Mouse (Mus musculus) forebrain, embryonic 11.5 days (tissue): ENCODE results near the gene Ap4m1. TPM values are rescaled to one million over a fixed set of nuclear protein-coding genes. Genes with fewer than 3 reads are reported as not detected.
A peak's percentile ranks its signal among the peaks of the same experiment; 100 is the strongest.

Experiments
- ATAC-seq: fragments of 200-750 bp; cut with Nextera tagmentation; replicated peaks from 2 replicates; pipeline ENCODE4 v1.8.0; 2017; ENCODE audit warnings: moderate TSS enrichment; ENCODE audit not compliant: low FRiP score
- DNase-seq: peaks from one replicate; pipeline ENCODE4 v3.0.0-alpha.2; 2017; ENCODE audit warnings: low spot score
- H3K27ac ChIP-seq: fragments of 300-500 bp; sonication (generic); 2 replicates; pipeline ENCODE4 v1.5.1; 2014; ENCODE audit warnings: low read depth, low read length
- H3K27me3 ChIP-seq: fragments of 300-500 bp; sonication (generic); 2 replicates; pipeline ENCODE4 v1.6.1; 2014; ENCODE audit warnings: mild to moderate bottlenecking, low read length, mixed read lengths; ENCODE audit not compliant: control insufficient read depth, insufficient read depth
- H3K36me3 ChIP-seq: fragments of 300-500 bp; sonication (generic); 2 replicates; pipeline ENCODE4 v1.6.1; 2014; ENCODE audit warnings: mild to moderate bottlenecking, low read length, moderate library complexity, mixed read lengths; ENCODE audit not compliant: control insufficient read depth, insufficient read depth
- H3K4me1 ChIP-seq: fragments of 300-500 bp; sonication (generic); replicated peaks from 2 replicates; pipeline ENCODE4 v1.6.1; 2014; ENCODE audit warnings: low read length, mixed read lengths; ENCODE audit not compliant: control insufficient read depth, insufficient read depth
- H3K4me2 ChIP-seq: fragments of 300-500 bp; sonication (generic); 2 replicates; pipeline ENCODE4 v1.6.1; 2014; ENCODE audit warnings: low read depth, mild to moderate bottlenecking, low read length, moderate library complexity, mixed read lengths; ENCODE audit not compliant: severe bottlenecking
- H3K4me3 ChIP-seq: fragments of 300-500 bp; sonication (generic); 2 replicates; pipeline ENCODE4 v1.5.1; 2014; ENCODE audit warnings: low read depth, low read length
- H3K9ac ChIP-seq: fragments of 300-500 bp; sonication (generic); 2 replicates; pipeline ENCODE4 v1.6.1; 2014; ENCODE audit warnings: low read length
- H3K9me3 ChIP-seq: fragments of 300-500 bp; sonication (generic); 2 replicates; pipeline ENCODE4 v1.6.1; 2016; ENCODE audit warnings: low read length, mixed read lengths; ENCODE audit not compliant: control insufficient read depth
- WGBS: fragments of 180-500 bp; shearing (Covaris S2); extraction: QIAGEN DNeasy Blood & Tissue Kit; methylation state at CpG from one replicate; pipeline ENCODE4 v1.1.7; 2014; 5-methylcytosine and 5-hydroxymethylcytosine counted together
- polyA plus RNA-seq: library from polyadenylated mRNA; unstranded; fragments of >200 nt; fragmentation: Nextera tagmentation; extraction: Ambion mirVana; gene quantifications from 2 replicates; pipeline ENCODE4 v1.2.1, GENCODE M21; 2014

Ap4m1 gene
- polyA plus RNA-seq, 1 experiment from 2014 or later, result 24.1 TPM

- Histone ChIP-seq H3K4me1 (peaks cover 2% of the 10 kb centered on the region; the same call in 1 of the 2 replicates), H3K36me3 (peaks cover 3% of the 10 kb centered on the region; the same call in 1 of the 2 replicates), H3K27me3 (no peaks in the 10 kb centered on the region), H3K4me2 (peak overlapping the region; percentile 79), H3K9me3 (no peaks in the 10 kb centered on the region), H3K4me3 (peak overlapping the region; percentile 64), H3K27ac (peak overlapping the region; percentile 63; the same call in 1 of the 2 replicates), H3K9ac (peak overlapping the region; percentile 82)
- ATAC-seq, result peak; percentile 84
- no peak for DNase-seq
- under 1% methylated on average over 10 of the region's 10 CpGs for WGBS
Measured at GRCm38 (mm10) chr5:138187661-138188306, 16.0 kb downstream of the Ap4m1 start.

GRCm38 (mm10) chr5:138193771-138194727 is 22.2 kb downstream of the Ap4m1 start, which contains the start of gene Mblac1:
TSS of gene Mblac1 (plus strand) at chr5:138194314.
- Histone ChIP-seq H3K27ac (peak within 1 kb of the TSS; percentile 72), H3K9ac (peak within 1 kb of the TSS; percentile 90), H3K36me3 (peaks cover 3% of the 10 kb centered on the region; the same call in 1 of the 2 replicates), H3K9me3 (no peaks in the 10 kb centered on the region), H3K4me1 (no peaks in the 10 kb centered on the region), H3K27me3 (no peaks in the 10 kb centered on the region), H3K4me2 (peak within 1 kb of the TSS; percentile 99), H3K4me3 (peak within 1 kb of the TSS; percentile 68)
- DNase-seq (peak; percentile 88), ATAC-seq (peak; percentile 82)
- WGBS, result 8% methylated on average over 54 of the region's 54 CpGs

- 2% methylated on average over 29 of the region's 29 CpGs for WGBS
- peak; percentile 71 for ATAC-seq
Measured at GRCm38 (mm10) chr5:138194755-138195345, 23.0 kb downstream of the Ap4m1 start.

GRCm38 (mm10) chr5:138195463-138195862 is 23.7 kb downstream of the Ap4m1 start:
- no peak overlapping the region for H3K27ac ChIP-seq

More at GRCm38 (mm10) chr5:138194755-138195345, 23.0 kb downstream of the Ap4m1 start:
- peaks cover 3% of the 10 kb centered on the region; the same call in 1 of the 2 replicates for H3K36me3 ChIP-seq
- H3K9ac ChIP-seq, result peak overlapping the region; percentile 90
- peak; percentile 71 for DNase-seq
- peak overlapping the region; percentile 72 for H3K27ac ChIP-seq
- peak overlapping the region; percentile 68 for H3K4me3 ChIP-seq
- H3K9me3 ChIP-seq, result no peaks in the 10 kb centered on the region
- no peaks in the 10 kb centered on the region for H3K4me1 ChIP-seq
- H3K4me2 ChIP-seq, result peak overlapping the region; percentile 99
- no peaks in the 10 kb centered on the region for H3K27me3 ChIP-seq

GRCm38 (mm10) chr5:138199576-138199975 is 27.8 kb downstream of the Ap4m1 start:
- H3K9ac ChIP-seq, result no peak overlapping the region
- WGBS, result 4% methylated on average over 1 of the region's 1 CpGs
- H3K27me3 ChIP-seq, result no peaks in the 10 kb centered on the region
- no peaks in the 10 kb centered on the region for H3K9me3 ChIP-seq
- no peaks in the 10 kb centered on the region for H3K4me1 ChIP-seq
- ATAC-seq (no peak), DNase-seq (no peak)
- H3K4me3 ChIP-seq, result no peak overlapping the region
- H3K4me2 ChIP-seq, result no peak overlapping the region
- no peaks in the 10 kb centered on the region; the same call in 1 of the 2 replicates for H3K36me3 ChIP-seq
- no peak overlapping the region for H3K27ac ChIP-seq

More at GRCm38 (mm10) chr5:138195463-138195862, 23.7 kb downstream of the Ap4m1 start:
- peak overlapping the region; percentile 99; the same call in 1 of the 2 replicates for H3K4me2 ChIP-seq
- no peak overlapping the region; the same call in 1 of the 2 replicates for H3K4me3 ChIP-seq
- WGBS, result 84% methylated on average over 7 of the region's 7 CpGs
- no peaks in the 10 kb centered on the region for H3K9me3 ChIP-seq
- no peaks in the 10 kb centered on the region for H3K4me1 ChIP-seq
- peaks cover 3% of the 10 kb centered on the region; the same call in 1 of the 2 replicates for H3K36me3 ChIP-seq
- H3K9ac ChIP-seq, result no peak overlapping the region; the same call in 1 of the 2 replicates
- no peaks in the 10 kb centered on the region for H3K27me3 ChIP-seq
- ATAC-seq, result no peak
- DNase-seq, result no peak

GRCm38 (mm10) chr5:138202086-138202485 is 30.3 kb downstream of the Ap4m1 start:
- WGBS, result 91% methylated on average over 3 of the region's 3 CpGs
- Histone ChIP-seq H3K4me2 (no peak overlapping the region), H3K36me3 (no peaks in the 10 kb centered on the region), H3K9ac (no peak overlapping the region), H3K4me3 (no peak overlapping the region), H3K9me3 (no peaks in the 10 kb centered on the region; the same call in 1 of the 2 replicates), H3K27me3 (no peaks in the 10 kb centered on the region), H3K27ac (no peak overlapping the region), H3K4me1 (no peaks in the 10 kb centered on the region)
- DNase-seq, result no peak
- no peak for ATAC-seq

GRCm38 (mm10) chr5:138207253-138207652 is 35.5 kb downstream of the Ap4m1 start:
- Histone ChIP-seq H3K27me3 (no peaks in the 10 kb centered on the region), H3K27ac (no peak overlapping the region), H3K4me1 (no peaks in the 10 kb centered on the region), H3K4me2 (no peak overlapping the region), H3K36me3 (no peaks in the 10 kb centered on the region), H3K9me3 (no peaks in the 10 kb centered on the region; the same call in 1 of the 2 replicates), H3K9ac (no peak overlapping the region), H3K4me3 (no peak overlapping the region)
- ATAC-seq (no peak), DNase-seq (no peak)
- 91% methylated on average over 1 of the region's 1 CpGs for WGBS

GRCm38 (mm10) chr5:138207873-138208272 is 36.1 kb downstream of the Ap4m1 start:
- 87% methylated on average over 4 of the region's 4 CpGs for WGBS
- ATAC-seq (no peak), DNase-seq (no peak)

More at GRCm38 (mm10) chr5:138207873-138208272, 36.1 kb downstream of the Ap4m1 start:
- Histone ChIP-seq H3K4me2 (no peak overlapping the region), H3K4me1 (no peaks in the 10 kb centered on the region), H3K9me3 (no peaks in the 10 kb centered on the region; the same call in 1 of the 2 replicates), H3K27me3 (no peaks in the 10 kb centered on the region), H3K27ac (no peak overlapping the region), H3K4me3 (no peak overlapping the region), H3K9ac (no peak overlapping the region), H3K36me3 (no peaks in the 10 kb centered on the region)
